Mouse (Mus musculus): Measurements from ENCODE around the gene Gm12253.

Gene Gm12253

GRCm38 (mm10) chr11:58432259-58432658, at the start of gene Gm12253:
TSS of gene Gm12253 (plus strand) at chr11:58432559.
- Histone ChIP-seq H3K36me3 (ENCODE audit: insufficient read depth, low read length) (no peaks in the 10 kb centered on the region), H3K9me3 (ENCODE audit: low read length) (no peaks in the 10 kb centered on the region), H3K4me3 (replicated peaks; ENCODE audit: low read length) (no peak within 1 kb of the TSS), H3K27me3 (ENCODE audit: insufficient read depth, low read length) (no peaks in the 10 kb centered on the region), H3K4me1 (replicated peaks; ENCODE audit: low read depth, low read length) (no peaks in the 10 kb centered on the region)
- TF ChIP-seq CTCF (conservative IDR thresholded peaks at IDR 0.05; ENCODE audit: low read length) (no peak), NANOG (IDR thresholded peaks at IDR 0.05; ENCODE audit: borderline replicate concordance, low read length) (no peak), POU5F1 (IDR thresholded peaks at IDR 0.05; ENCODE audit: borderline replicate concordance, low read length) (no peak)

- no peak for TF ChIP-seq NANOG (IDR thresholded peaks at IDR 0.05; ENCODE audit: borderline replicate concordance, low read length)
- TF ChIP-seq POU5F1 (IDR thresholded peaks at IDR 0.05; ENCODE audit: borderline replicate concordance, low read length), result no peak
- no peak for TF ChIP-seq CTCF (conservative IDR thresholded peaks at IDR 0.05; ENCODE audit: low read length)
- H3K4me1 ChIP-seq (replicated peaks; ENCODE audit: low read depth, low read length), result no peaks in the 10 kb centered on the region
- no peaks in the 10 kb centered on the region for H3K9me3 ChIP-seq (ENCODE audit: low read length)
- H3K27me3 ChIP-seq (ENCODE audit: insufficient read depth, low read length), result no peaks in the 10 kb centered on the region
- no peaks in the 10 kb centered on the region for H3K36me3 ChIP-seq (ENCODE audit: insufficient read depth, low read length)
- H3K4me3 ChIP-seq (replicated peaks; ENCODE audit: low read length), result no peak overlapping the region
Observed at GRCm38 (mm10) chr11:58399985-58400645, 32.2 kb upstream of the Gm12253 start.

- H3K27me3 ChIP-seq (ENCODE audit: insufficient read depth, low read length), result no peaks in the 10 kb centered on the region
- H3K36me3 ChIP-seq (ENCODE audit: insufficient read depth, low read length), result no peaks in the 10 kb centered on the region
- no peaks in the 10 kb centered on the region for H3K9me3 ChIP-seq (ENCODE audit: low read length)
- no peak overlapping the region for H3K4me3 ChIP-seq (replicated peaks; ENCODE audit: low read length)
- H3K4me1 ChIP-seq (replicated peaks; ENCODE audit: low read depth, low read length), result no peaks in the 10 kb centered on the region
- TF ChIP-seq NANOG (IDR thresholded peaks at IDR 0.05; ENCODE audit: borderline replicate concordance, low read length), result no peak
- no peak for TF ChIP-seq POU5F1 (IDR thresholded peaks at IDR 0.05; ENCODE audit: borderline replicate concordance, low read length)
- TF ChIP-seq CTCF (conservative IDR thresholded peaks at IDR 0.05; ENCODE audit: low read length), result no peak
Observed at GRCm38 (mm10) chr11:58400655-58401054, 31.7 kb upstream of the Gm12253 start.

DNA sequence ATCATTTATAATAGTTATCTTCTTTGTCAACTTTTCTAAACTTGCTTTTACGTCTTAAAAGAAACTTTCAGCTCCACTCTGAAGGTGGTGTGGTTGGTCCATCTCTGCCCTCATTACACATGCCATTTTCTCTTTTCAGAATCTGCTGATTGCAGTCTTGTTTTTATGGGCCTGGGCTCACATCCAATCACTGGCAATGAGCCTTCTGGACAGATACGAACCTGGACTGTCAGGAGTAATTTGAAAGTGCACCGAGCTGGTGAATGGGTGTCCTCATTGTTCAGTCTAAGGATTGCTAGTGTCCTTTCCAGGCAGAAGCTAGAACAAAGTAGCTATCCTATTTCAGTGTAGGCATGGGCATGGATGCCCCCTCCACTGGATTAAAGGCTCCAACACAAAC, 24.3 kb upstream of the Gm12253 start:
- Histone ChIP-seq H3K9me3 (ENCODE audit: low read length) (no peaks in the 10 kb centered on the region), H3K36me3 (ENCODE audit: insufficient read depth, low read length) (no peaks in the 10 kb centered on the region), H3K4me3 (replicated peaks; ENCODE audit: low read length) (no peak overlapping the region), H3K4me1 (replicated peaks; ENCODE audit: low read depth, low read length) (no peaks in the 10 kb centered on the region), H3K27me3 (ENCODE audit: insufficient read depth, low read length) (no peaks in the 10 kb centered on the region)
- TF ChIP-seq CTCF (conservative IDR thresholded peaks at IDR 0.05; ENCODE audit: low read length) (no peak), NANOG (IDR thresholded peaks at IDR 0.05; ENCODE audit: borderline replicate concordance, low read length) (no peak), POU5F1 (IDR thresholded peaks at IDR 0.05; ENCODE audit: borderline replicate concordance, low read length) (no peak)

DNA sequence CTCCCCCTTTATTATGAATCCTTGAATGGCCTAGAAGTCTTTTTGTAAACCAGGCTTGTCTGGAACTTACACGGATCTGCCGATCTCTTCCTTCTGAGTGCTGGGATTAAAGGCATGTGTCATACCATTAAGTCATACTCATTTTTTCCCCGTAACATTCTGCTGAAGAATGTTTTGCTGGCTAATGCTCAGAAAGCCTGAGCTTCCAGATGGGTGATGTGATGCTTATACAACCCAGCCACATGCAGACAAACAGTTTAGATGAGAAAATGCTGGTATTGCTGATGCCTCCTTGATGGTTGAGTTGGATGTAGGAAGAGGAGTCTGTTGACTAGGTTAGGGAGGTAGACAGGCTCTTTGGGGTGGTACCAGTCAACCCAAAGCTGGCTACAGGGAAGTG, 14.0 kb upstream of the Gm12253 start:
- TF ChIP-seq POU5F1 (IDR thresholded peaks at IDR 0.05; ENCODE audit: borderline replicate concordance, low read length) (no peak), NANOG (IDR thresholded peaks at IDR 0.05; ENCODE audit: borderline replicate concordance, low read length) (no peak), CTCF (conservative IDR thresholded peaks at IDR 0.05; ENCODE audit: low read length) (no peak)
- H3K36me3 ChIP-seq (ENCODE audit: insufficient read depth, low read length), result no peaks in the 10 kb centered on the region
- no peak overlapping the region for H3K4me3 ChIP-seq (replicated peaks; ENCODE audit: low read length)
- H3K27me3 ChIP-seq (ENCODE audit: insufficient read depth, low read length), result no peaks in the 10 kb centered on the region
- no peaks in the 10 kb centered on the region for H3K4me1 ChIP-seq (replicated peaks; ENCODE audit: low read depth, low read length)
- no peaks in the 10 kb centered on the region for H3K9me3 ChIP-seq (ENCODE audit: low read length)

DNA sequence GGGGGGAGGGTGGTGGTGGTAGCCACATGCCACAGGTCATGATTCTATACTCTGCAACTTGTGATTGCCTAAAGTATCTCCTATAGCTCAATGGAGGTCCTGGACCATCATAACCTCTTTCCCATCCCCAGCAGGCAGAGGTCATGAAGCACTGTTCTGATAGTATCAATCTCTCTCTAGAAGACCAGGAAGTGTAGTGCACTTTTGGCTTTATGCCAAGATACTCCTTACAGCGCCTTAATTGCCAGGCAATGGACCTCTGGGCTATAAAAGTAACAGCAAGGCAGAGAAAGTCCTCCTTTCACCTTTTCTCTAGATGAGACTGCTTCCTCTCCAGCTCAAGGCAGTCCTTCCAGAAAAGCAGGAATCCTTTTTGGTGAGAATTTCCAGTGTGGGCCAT, 11.5 kb upstream of the Gm12253 start, which contains the start of gene 1810065E05Rik:
Gene 1810065E05Rik (plus strand): TSS at position 297 of the 400 bp plus-strand sequence.
- Histone ChIP-seq H3K27me3 (ENCODE audit: insufficient read depth, low read length) (no peaks in the 10 kb centered on the region), H3K36me3 (ENCODE audit: insufficient read depth, low read length) (no peaks in the 10 kb centered on the region), H3K4me3 (replicated peaks; ENCODE audit: low read length) (no peak within 1 kb of the TSS), H3K4me1 (replicated peaks; ENCODE audit: low read depth, low read length) (no peaks in the 10 kb centered on the region), H3K9me3 (ENCODE audit: low read length) (no peaks in the 10 kb centered on the region)
- TF ChIP-seq POU5F1 (IDR thresholded peaks at IDR 0.05; ENCODE audit: borderline replicate concordance, low read length), result no peak
- TF ChIP-seq CTCF (conservative IDR thresholded peaks at IDR 0.05; ENCODE audit: low read length), result no peak
- no peak for TF ChIP-seq NANOG (IDR thresholded peaks at IDR 0.05; ENCODE audit: borderline replicate concordance, low read length)

- no peak for TF ChIP-seq NANOG (IDR thresholded peaks at IDR 0.05; ENCODE audit: borderline replicate concordance, low read length)
- TF ChIP-seq POU5F1 (IDR thresholded peaks at IDR 0.05; ENCODE audit: borderline replicate concordance, low read length), result no peak
- no peak for TF ChIP-seq CTCF (conservative IDR thresholded peaks at IDR 0.05; ENCODE audit: low read length)
- H3K4me1 ChIP-seq (replicated peaks; ENCODE audit: low read depth, low read length), result no peaks in the 10 kb centered on the region
- no peaks in the 10 kb centered on the region for H3K27me3 ChIP-seq (ENCODE audit: insufficient read depth, low read length)
- no peaks in the 10 kb centered on the region for H3K36me3 ChIP-seq (ENCODE audit: insufficient read depth, low read length)
- H3K9me3 ChIP-seq (ENCODE audit: low read length), result no peaks in the 10 kb centered on the region
- no peak overlapping the region for H3K4me3 ChIP-seq (replicated peaks; ENCODE audit: low read length)
Observed at GRCm38 (mm10) chr11:58437866-58438265, 5.5 kb downstream of the Gm12253 start.

DNA sequence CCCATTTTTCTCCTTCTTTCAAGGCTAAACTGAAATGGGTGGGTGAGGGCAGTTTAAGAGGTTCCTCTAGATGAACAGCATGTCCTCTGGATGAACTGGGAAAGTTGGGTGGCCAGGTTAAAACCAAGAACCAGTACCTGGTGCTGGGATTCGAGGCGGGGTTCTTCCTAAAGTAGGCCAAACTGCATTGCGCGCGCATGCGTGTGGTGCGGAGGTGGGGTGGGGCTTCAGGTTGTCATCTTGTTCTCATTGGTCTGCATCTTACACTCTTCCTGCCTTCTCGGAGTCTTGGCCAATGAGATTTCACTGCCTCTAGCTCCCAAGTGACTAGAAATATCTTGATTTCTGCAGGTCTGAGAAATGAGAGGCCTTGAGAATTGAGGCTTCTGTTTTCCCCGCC, 20.4 kb downstream of the Gm12253 start, which contains the start of gene Lypd9:
Gene Lypd9 (minus strand): TSS at position 165 of the 400 bp plus-strand sequence.
- Histone ChIP-seq H3K4me1 (replicated peaks; ENCODE audit: low read depth, low read length) (peaks cover 3% of the 10 kb centered on the region; the same call in 1 of the 2 replicates), H3K4me3 (replicated peaks; ENCODE audit: low read length) (no peak within 1 kb of the TSS), H3K36me3 (ENCODE audit: insufficient read depth, low read length) (no peaks in the 10 kb centered on the region), H3K9me3 (ENCODE audit: low read length) (no peaks in the 10 kb centered on the region), H3K27me3 (ENCODE audit: insufficient read depth, low read length) (peaks cover 2% of the 10 kb centered on the region; the same call in 1 of the 2 replicates)
- TF ChIP-seq NANOG (IDR thresholded peaks at IDR 0.05; ENCODE audit: borderline replicate concordance, low read length) (no peak), POU5F1 (IDR thresholded peaks at IDR 0.05; ENCODE audit: borderline replicate concordance, low read length) (no peak), CTCF (conservative IDR thresholded peaks at IDR 0.05; ENCODE audit: low read length) (no peak)

Measured in E14TG2a.4 (cell line).